Mouse (Mus musculus) CH12F3 (cell line): Measurements from ENCODE around the gene Lcorl.

ENCODE experiments used
- in situ Hi-C: fragments of 300-500 bp; cut with MboI; formaldehyde crosslinking; loops from 2 replicates; pipeline ENCODE4 v1.14.3; 2020; ENCODE audit warnings: low sequenced_read_pairs

Lcorl gene

GRCm38 (mm10) chr5:45709653-45710052 is 147.8 kb downstream of the Lcorl start:
- in situ Hi-C loops: no loop called here

- in situ Hi-C loops: no loop called here
These were observed 150.6 kb downstream of the Lcorl start for GRCm38 (mm10) chr5:45706811-45707210.

DNA sequence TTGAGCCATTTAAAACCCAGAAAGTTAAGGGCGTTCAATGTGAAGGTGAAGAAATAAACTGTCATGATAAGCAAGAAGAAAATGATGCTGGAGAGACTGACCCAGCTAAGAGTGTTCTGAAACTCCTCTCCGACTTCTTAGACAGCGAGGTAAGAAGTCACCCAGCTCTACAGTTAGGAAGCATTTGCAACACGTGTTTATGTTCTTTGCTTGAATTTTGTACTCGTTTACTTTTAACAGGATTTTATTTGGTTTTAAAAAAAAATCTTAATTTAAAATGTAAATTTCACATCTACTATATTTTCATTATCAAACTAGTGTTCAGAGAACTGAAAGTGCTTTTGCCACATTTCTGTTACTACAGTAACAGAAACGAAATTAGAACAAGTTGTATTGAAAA is 165.7 kb downstream of the Lcorl start:
- in situ Hi-C loops: no loop called here

DNA sequence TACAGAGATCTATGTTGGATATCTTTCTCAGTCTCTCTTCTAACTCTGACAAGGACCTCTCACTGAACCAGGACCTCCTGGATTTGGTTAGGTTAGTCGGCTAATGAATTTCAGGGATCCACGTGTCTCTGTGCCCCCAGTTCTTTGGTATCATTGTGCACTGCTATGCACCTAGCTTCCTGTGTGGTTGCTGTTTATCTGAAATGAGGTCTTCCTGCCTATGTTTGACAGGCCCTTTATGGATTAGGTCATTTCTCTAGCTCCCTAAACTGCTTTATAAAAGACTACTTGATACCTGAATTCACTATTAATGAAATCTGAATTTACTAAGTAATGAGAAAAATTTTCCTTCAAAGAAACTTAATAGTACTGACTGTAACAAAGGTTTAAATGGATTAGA is 166.6 kb downstream of the Lcorl start:
- in situ Hi-C loops: no loop called here

GRCm38 (mm10) chr5:45689152-45689551 is 168.3 kb downstream of the Lcorl start:
- in situ Hi-C loops: no loop called here

DNA sequence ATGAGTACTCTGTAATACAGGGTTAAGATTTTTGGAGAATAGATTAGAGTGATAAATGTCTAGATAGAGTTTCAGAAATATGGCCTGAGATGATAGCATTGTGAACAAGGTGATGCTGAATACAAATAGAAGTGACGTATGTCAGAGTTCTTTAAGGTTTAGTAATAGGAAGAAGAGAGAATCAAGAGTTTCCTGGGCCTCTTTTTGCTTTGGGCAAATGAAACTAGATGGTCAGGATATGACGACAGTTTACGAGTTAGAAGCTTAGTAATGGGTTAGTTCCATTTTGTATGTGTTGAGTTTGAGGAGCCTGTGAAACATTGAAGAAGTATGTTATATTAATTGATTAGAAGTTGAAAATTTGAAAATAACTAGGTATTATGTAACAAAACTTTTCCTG is 171.2 kb downstream of the Lcorl start:
- in situ Hi-C loops: no loop called here

DNA sequence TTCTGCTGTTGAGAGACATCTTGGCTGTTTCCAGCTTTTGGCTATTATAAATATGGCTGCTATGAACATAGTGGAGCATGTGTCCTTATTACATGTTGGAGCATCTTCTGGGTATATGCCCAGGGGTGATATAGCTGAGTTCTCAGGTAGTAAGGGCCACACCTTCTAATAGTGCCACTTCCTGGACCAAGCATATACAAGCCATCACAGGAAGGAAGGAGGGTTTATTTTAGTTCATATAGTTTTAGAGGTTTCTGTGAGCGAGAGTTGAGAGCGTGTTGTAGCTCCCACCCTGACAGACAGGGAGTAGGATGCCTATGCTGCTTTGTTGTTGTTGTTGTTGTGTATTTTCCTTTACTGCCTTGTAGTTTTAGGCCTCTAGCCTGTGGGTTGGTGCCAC is 172.2 kb downstream of the Lcorl start:
- in situ Hi-C loops: no loop called here

- in situ Hi-C loops: no loop called here
These were observed 174.0 kb downstream of the Lcorl start for GRCm38 (mm10) chr5:45683388-45683787.

DNA sequence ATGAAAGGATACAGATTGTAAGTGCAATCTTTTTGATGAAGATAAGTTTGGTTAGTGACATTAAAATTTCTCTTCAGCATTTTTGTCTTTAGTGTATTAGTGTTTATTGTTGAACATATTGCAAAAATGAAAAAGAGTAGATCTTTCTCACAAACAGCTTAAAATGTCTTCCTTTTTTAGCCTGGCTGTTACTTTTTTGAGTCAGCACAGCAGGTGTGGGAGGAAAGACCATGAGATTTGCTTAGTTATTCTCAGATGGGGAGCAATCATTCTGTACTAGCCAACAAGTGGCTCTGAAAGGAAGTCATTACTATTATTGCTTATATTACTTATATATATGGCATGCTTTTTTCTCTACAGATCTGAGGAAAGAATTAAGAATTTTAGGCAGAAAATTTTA is 177.5 kb downstream of the Lcorl start:
- in situ Hi-C loops: no loop called here

GRCm38 (mm10) chr5:45677639-45678038 is 179.8 kb downstream of the Lcorl start:
- in situ Hi-C loops: no loop called here

GRCm38 (mm10) chr5:45675032-45675431 is 182.4 kb downstream of the Lcorl start:
- in situ Hi-C loops: no loop called here

- in situ Hi-C loops: loop anchor here (25.0 kb wide), 1 partner anchor 134 kb away; no protein-coding TSS in a partner anchor
These were observed 186.4 kb downstream of the Lcorl start for GRCm38 (mm10) chr5:45670894-45671494.

- in situ Hi-C loops: loop anchor here (25.0 kb wide), 1 partner anchor 133 kb away; no protein-coding TSS in a partner anchor
These were observed 187.1 kb downstream of the Lcorl start for GRCm38 (mm10) chr5:45670280-45670670.

DNA sequence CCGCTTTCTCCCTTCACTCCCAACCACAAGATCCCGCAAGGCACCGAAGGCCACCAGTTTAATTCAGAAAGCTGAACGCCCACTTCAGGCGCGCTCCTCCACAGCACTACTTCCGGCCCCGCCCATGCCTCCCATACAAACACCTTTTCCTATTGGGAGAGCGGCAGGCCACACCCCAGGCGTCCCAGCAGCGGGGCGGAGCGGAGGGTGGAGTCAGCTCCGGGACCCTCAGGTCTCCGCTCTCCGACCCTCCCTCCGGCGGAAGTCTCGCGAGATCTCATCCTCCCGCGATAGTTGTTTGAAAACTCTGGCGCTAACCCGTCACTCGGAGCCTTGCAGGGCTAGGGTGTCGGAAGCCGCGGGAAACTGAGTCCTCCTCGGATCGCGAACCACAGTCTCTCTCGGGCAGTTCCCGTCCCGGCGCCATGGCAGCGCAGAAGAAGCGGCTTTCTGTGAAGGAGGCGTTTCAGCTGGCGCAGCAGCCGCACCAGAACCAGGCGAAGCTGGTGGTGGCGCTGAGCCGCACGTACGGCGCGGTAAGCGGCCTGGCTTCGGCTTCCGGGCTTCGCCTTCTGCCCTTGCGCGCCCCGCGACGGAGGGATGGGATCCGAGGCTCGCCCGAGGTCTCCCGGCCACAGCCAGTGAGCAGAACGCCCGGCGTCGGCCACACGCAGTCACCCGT is 187.7 kb downstream of the Lcorl start, which contains the start of gene Ncapg:
Ncapg (plus strand) TSS at position 322 of the 682 bp plus-strand sequence.
- in situ Hi-C loops: loop anchor here (10.0 to 25.0 kb wide), 2 partner anchors 132 to 195 kb away; no protein-coding TSS in a partner anchor

DNA sequence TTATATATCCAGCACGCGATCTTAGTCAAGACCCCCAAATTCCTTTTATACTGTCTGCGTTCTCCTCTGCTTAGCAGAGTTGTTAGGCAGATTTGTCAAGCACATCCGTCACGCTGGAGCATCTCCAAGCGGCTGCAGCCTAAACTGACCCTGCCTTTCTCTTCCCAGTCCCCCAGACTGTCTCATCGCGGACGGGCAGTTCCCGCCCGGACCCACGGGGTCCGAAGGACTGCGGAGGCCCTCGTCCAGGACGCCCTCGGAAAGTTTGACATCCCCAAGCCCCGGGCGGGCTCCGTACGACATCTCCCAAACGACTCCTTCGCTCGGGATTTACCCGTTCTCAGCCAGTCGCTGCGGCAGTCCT is 188.2 kb downstream of the Lcorl start:
- in situ Hi-C loops: loop anchor here (10.0 to 25.0 kb wide), 2 partner anchors 132 to 194 kb away; no protein-coding TSS in a partner anchor

DNA sequence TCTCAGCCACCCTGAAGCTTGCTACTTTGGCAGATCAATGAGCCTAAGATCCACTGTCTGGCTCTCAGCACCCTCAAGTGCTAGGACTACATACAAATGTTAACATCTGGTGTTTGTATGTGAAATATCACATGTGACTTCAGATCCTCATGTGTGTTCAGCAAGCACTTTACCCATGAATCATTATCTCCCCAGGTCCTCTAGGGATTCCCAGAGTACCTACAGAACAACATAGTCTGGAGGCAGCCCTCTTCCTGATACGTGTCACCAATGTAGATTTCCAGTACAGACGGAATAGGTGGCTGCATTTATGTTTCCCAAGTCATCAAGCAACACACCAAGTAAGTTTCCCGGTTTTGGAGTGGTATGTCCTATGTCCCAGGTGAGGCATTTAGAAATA is 188.6 kb downstream of the Lcorl start:
- in situ Hi-C loops: loop anchor here (10.0 to 25.0 kb wide), 2 partner anchors 132 to 194 kb away; no protein-coding TSS in a partner anchor

GRCm38 (mm10) chr5:45668324-45668723 is 189.1 kb downstream of the Lcorl start:
- in situ Hi-C loops: loop anchor here (10.0 to 25.0 kb wide), 2 partner anchors 131 to 194 kb away; no protein-coding TSS in a partner anchor

- in situ Hi-C loops: loop anchor here (25.0 kb wide), 1 partner anchor 121 kb away; no protein-coding TSS in a partner anchor
These were observed 199.0 kb downstream of the Lcorl start for GRCm38 (mm10) chr5:45658406-45658805.

DNA sequence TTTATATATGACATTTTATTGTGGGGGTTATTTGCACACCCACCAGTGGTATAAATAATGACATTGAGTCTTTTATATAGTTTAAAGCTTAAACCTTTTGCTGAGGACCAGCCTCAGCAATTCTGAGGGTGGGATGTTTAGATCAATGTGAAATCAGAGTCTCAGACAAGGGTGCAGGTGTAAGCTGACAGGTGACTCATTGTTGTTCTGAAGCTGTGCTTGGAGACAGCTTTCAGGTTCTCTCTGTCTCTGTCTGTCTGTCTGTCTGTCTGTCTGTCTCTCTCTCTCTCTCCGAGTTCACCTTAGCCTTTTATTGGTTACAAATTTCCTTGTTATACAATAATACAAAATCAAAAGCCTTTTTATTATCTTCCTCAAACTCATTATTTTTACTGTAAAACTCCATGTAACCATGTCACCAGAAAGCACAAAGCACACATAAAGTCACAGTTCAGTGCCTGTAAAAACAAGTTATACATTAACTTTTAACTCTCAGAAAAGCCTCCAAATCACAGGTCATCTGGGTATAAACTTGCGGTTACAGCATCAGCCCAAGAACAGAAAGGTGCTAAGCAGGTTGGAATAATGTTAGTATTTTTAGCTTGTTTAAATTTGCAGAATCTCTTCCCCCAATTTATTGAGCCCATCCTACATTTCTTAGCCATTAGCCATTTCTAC is 206.2 kb downstream of the Lcorl start:
- in situ Hi-C loops: loop anchor here (25.0 kb wide), 1 partner anchor 114 kb away; no protein-coding TSS in a partner anchor
